Mouse (Mus musculus): Measurements from ENCODE around the gene Samd14.

DNA sequence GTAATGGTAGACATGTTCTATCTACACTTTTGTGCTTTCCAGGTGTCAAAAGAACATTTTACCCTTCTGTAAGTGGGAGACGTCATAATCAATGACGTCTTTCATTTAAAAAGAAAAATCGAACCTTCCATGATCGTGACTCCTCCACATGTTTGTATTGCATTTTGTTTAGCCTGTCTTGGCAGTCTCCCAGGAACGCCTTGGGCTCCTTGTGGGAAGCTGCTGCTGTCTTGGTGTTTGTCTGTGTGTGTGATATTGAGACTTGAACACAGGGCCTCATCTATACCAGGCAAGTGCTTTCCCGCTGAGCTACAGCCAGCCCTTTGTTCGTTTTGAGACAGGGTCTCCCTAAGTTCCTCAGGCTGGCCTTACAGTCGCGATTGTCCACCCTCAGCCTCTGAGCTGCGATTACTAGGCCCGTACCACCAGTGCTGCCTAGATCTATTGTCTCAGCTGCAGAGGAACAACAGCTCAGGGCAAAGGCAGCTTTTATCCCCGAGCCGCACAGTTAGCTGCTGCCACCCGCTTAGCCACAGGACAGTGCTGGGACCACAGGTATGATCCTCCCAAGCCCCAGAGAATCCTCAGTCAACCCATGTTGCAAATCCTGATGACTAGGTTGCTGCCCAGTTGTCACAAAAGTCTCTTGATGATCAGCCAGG is 28.6 kb downstream of the Samd14 start:
- TF ChIP-seq FLI1 (IDR thresholded peaks at IDR 0.05; ENCODE audit: low read length) (no peak), GATA1 (IDR thresholded peaks at IDR 0.05; ENCODE audit: borderline replicate concordance, low read length) (no peak)
